Mouse (Mus musculus): ENCODE measurements around the gene Gm6509. TPM values are rescaled to one million over a fixed set of nuclear protein-coding genes. Genes with fewer than 3 reads are reported as not detected.

Gm6509 gene
- polyA plus RNA-seq (2014; fragmentation: Illumina TruSeq; extraction: RNeasy Lipid Tissue Mini Kit (QIAGEN cat#74804); ENCODE audit: low read depth, low replicate concordance): not detected

DNA sequence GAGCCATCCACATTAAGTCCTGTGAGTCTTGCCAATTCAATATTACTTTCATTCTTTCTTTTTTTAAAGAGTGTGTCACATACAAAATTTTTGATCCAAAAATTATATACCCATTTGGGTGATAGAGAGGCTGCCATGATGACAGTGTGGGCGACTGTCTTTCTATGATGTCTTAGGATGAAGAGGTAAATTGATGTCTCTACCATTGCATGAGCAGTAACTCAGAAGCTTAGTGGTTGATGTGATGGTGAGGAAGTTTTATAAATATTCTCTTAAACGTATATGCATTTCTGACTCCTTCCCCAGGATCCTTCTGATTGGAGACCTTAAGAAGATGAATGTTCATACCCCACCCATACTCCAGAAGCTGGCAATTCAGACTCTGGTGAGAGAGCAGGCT lies at the start of gene Gm6509:
Gene Gm6509 (plus strand): TSS at position 301 of the 400 bp plus-strand sequence.

DNA sequence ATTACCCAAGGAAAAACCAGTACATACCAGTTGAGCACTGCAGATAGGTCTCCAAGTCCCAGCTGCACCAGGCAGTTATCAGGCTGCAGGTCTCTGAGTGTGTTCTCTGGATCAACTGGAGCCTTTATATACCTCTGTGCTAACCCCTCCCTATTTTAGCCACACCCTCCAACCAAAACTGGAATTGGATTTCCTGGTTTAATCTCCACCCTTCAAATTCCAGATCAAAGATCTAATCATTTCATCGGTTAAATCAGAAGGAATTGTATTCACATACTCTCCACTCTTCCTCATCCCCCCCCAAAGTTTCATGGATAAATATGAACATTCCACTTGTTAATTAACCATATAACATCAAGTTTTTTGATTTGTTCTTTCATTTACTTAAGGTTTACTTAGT lies 7.5 kb upstream of the Gm6509 start, which contains the start of gene Gm3147:
Gene Gm3147 (minus strand): TSS at position 101 of the 400 bp plus-strand sequence.

DNA sequence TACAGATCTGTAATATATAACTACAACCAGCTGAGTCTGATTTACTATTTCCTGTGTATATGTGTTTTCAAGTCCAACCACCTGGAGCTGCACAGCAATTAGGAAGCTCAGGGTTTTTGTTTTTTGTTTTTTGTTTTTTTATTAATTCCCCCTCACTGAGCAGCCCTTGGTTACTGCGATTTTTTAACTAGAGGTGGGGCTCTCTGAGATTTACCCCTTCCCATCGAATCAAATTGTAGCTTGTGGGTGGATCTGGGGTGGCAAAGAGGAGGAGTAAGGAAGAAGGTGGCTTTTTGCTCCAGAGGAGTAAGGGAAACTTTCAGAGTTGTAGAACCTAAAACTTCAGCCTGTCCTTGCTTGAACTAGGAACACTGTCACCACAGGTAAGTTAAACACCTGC lies 24.3 kb downstream of the Gm6509 start, which contains the start of gene Gm6205:
Gene Gm6205 (plus strand): TSS at position 301 of the 400 bp plus-strand sequence.

Other genes starting within 250 kb of the Gm6509 start
- gene Gm7682, start 178.2 kb upstream of the Gm6509 start, polyA plus RNA-seq (2014; fragmentation: Illumina TruSeq; extraction: RNeasy Lipid Tissue Mini Kit (QIAGEN cat#74804); ENCODE audit: low read depth, low replicate concordance): not detected
- not detected for gene Gm3139, start 97.7 kb upstream of the Gm6509 start, polyA plus RNA-seq (2014; fragmentation: Illumina TruSeq; extraction: RNeasy Lipid Tissue Mini Kit (QIAGEN cat#74804); ENCODE audit: low read depth, low replicate concordance)
- gene Gm3147, start 7.6 kb upstream of the Gm6509 start, polyA plus RNA-seq (2014; fragmentation: Illumina TruSeq; extraction: RNeasy Lipid Tissue Mini Kit (QIAGEN cat#74804); ENCODE audit: low read depth, low replicate concordance): not detected
- not detected for gene Gm6205, start 24.4 kb downstream of the Gm6509 start, polyA plus RNA-seq (2014; fragmentation: Illumina TruSeq; extraction: RNeasy Lipid Tissue Mini Kit (QIAGEN cat#74804); ENCODE audit: low read depth, low replicate concordance)
- gene Gm3183, start 241.5 kb downstream of the Gm6509 start, polyA plus RNA-seq (2014; fragmentation: Illumina TruSeq; extraction: RNeasy Lipid Tissue Mini Kit (QIAGEN cat#74804); ENCODE audit: low read depth, low replicate concordance): not detected